Mouse (Mus musculus): Measurements from ENCODE around the gene Rchy1.

- no peak for TF ChIP-seq CTCF (IDR thresholded peaks at IDR 0.05; ENCODE audit: insufficient read depth, low read depth, low read length)
- no peak for TF ChIP-seq POLR2A (IDR thresholded peaks at IDR 0.05; ENCODE audit: insufficient read depth, low read depth, low read length)
These were observed 1.5 kb downstream of the Rchy1 start for GRCm38 (mm10) chr5:91961370-91961769.
